Mouse (Mus musculus): Measurements from ENCODE around the gene Ccr3.
"Not testable (repeated sequence)": the region's sequence is repeated elsewhere in the genome, so short reads cannot be mapped to it uniquely, and the experiment has no call there.

Ccr3 gene

GRCm38 (mm10) chr9:124040932-124041331 is 19.2 kb downstream of the Ccr3 start:
- DNase-seq (ENCODE audit: extremely low read depth, low read depth), result no peak

- no peak for DNase-seq (ENCODE audit: extremely low read depth, low read depth)
Measured at GRCm38 (mm10) chr9:124053532-124053931, 31.8 kb downstream of the Ccr3 start.

GRCm38 (mm10) chr9:124056158-124056709 is 34.5 kb downstream of the Ccr3 start:
- no peak for DNase-seq (ENCODE audit: extremely low read depth, low read depth)

- no peak for DNase-seq (ENCODE audit: extremely low read depth, low read depth)
Measured at GRCm38 (mm10) chr9:124059660-124060352, 38.0 kb downstream of the Ccr3 start.

GRCm38 (mm10) chr9:124061474-124062432 is 40.0 kb downstream of the Ccr3 start:
- DNase-seq (ENCODE audit: extremely low read depth, low read depth), result not testable (repeated sequence)

GRCm38 (mm10) chr9:124066572-124067103 is 44.9 kb downstream of the Ccr3 start:
- DNase-seq (ENCODE audit: extremely low read depth, low read depth), result no peak

- DNase-seq (ENCODE audit: extremely low read depth, low read depth), result peak; percentile 69
Measured at GRCm38 (mm10) chr9:124068098-124069058, 46.6 kb downstream of the Ccr3 start.

- no peak for DNase-seq (ENCODE audit: extremely low read depth, low read depth)
Measured at GRCm38 (mm10) chr9:124071506-124071905, 49.7 kb downstream of the Ccr3 start.

GRCm38 (mm10) chr9:124079803-124080202 is 58.0 kb downstream of the Ccr3 start:
- peak; percentile 44 for DNase-seq (ENCODE audit: extremely low read depth, low read depth)

- DNase-seq (ENCODE audit: extremely low read depth, low read depth), result not testable (repeated sequence)
Measured at GRCm38 (mm10) chr9:124080471-124080870, 58.7 kb downstream of the Ccr3 start.

Measured in MEL-GATA-1-ER (cell line).